Mouse (Mus musculus) inflammation-experienced regulatory T-cells, adult 6 months (primary cell): Measurements from ENCODE around the gene Sympk. TPM values are rescaled to one million over a fixed set of nuclear protein-coding genes. Genes with fewer than 3 reads are reported as not detected.
A peak's percentile ranks its signal among the peaks of the same experiment; 100 is the strongest.

Experiments
- ATAC-seq: one replicate; pipeline ENCODE4 v1.8.0; 2017
- polyA plus RNA-seq, 3 experiments: library from polyadenylated mRNA; unstranded; fragments of 100-300 nt; shearing (Covaris generic); gene quantifications; one replicate each; pipeline ENCODE4 v1.2.1; 2017

Gene Sympk
- polyA plus RNA-seq, 3 experiments from 2014 or later = 8.2 to 12.2 (median 9.2) TPM

- ATAC-seq = no peak
These were observed 16.9 kb upstream of the Sympk start for GRCm38 (mm10) chr7:19007026-19007977.

DNA sequence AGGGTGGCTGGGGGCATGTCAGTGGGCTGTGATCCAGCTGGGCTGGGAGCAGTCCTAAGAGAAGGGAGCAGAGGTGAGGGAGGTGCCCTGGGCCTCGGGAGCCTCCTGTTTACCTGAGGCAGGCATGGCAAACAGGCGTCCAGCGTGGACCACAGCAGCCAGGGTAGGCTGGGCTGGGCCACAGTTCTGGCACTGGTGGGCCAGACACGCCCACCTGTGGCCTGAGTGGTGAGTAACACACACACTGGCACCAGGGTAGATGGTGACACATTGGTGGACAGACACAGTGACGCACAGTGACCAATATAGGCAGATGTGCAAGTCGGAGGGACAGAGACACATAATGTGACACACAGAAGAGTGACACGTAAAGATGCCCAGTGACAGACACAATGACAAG lies 13.6 kb upstream of the Sympk start:
- no peak for ATAC-seq

DNA sequence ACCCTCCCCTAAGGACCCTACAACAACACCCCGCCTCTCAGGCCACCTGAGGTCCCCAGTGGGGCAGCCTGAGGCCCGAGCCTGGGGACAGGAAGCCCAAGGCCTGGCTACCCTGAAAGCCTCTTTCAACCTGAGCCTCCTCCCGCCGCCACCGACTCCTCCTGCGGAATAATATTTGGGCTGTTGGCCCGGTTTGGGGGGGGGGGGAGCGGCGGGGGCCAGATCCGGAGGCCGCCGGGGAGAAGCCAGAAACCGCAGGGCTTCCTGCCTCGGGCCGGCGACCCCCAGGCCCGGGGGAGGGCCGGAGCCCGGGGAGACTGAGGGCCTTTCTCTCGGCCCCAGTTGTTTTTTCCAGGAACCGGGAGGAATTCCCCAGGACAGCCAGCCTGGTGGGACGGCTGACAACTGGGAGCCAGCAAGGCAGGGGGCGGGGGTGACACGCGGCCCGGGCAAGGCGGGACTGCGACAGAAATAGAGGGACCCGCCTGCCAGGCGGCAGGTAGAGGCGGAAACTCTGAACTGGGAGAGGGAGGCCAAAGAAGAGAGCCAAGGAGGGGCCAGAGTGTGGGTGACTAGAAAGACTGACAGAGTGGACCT lies 12.1 kb upstream of the Sympk start:
- ATAC-seq = no peak

- ATAC-seq = no peak
These were observed 11.3 kb upstream of the Sympk start for GRCm38 (mm10) chr7:19012882-19013281.

GRCm38 (mm10) chr7:19014452-19014851 lies 9.7 kb upstream of the Sympk start:
- no peak for ATAC-seq

- no peak for ATAC-seq
These were observed 8.1 kb upstream of the Sympk start for GRCm38 (mm10) chr7:19016042-19016441.

DNA sequence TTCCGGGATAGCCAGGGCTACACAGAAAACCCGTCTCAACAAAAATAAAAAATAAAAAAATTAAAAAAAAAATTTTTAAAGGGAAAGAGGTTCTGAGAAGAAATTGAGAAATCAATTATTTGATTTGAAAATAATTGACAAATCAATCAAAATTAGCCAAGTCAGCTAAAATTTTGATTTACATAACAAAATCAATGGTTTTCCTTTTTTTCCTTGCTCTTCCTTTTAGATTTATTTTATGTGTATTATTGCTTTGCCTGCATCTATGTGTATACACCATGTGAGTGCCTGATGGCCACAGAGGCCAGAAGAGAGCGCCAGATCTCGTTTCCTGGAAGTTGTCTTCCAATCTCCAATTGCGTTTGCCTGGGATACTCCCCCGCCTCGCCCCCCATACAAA lies 6.3 kb upstream of the Sympk start:
- ATAC-seq = no peak

DNA sequence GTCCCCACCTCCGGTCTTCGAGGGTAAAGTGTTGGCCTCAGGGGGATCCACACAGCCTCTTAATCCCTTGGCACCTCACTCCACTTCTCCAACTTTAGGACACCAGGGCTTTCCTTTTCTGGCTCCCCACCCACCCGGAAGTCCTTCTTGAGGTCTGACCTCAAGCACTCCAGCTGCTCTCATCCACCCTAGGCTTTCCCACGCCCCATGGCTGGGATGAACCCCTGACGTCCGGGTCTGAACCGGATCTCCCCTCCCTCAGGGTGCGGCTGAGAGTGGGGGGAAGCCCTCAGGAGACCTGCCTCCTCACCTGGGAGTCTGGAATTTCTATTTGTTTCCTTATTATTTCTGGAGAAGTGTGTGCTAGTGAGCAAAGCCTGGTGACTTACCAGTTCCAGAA lies 3.1 kb upstream of the Sympk start:
- ATAC-seq = no peak

DNA sequence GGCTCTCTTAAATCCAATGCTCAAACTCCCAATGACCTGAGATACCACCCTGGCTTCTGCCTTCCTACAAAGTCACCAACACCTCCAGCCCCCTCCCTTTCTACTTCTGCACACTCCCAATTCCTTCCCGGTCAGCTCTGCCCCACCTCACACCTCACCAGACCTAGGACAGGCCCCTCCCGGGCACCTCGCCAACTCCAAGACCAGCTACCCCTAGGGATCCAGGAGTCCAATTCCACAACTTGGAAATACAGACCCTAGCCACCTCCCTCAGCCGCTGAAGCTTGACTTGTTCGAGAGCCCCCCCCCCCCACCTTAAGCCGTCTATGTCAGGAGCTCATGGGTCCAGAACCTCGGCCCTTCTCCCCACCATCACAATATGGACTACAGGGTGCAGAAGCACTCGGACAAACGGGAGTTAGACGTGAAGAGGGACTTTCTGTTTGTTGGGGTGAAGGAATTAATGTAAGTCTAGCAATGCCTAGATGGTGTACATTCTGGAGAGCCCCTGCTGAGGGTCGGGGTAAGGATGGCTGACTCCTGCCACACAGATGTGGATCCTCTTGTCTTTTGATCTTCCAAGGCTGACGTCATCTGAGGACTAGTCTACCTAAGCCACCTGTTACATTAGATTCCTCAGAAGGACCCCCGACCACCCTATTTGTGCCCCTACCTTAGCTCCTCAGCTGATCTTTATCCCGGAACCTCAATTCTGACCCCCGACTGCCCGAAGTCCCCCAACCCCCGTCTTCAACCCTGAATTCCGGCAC lies 1.8 kb upstream of the Sympk start:
- ATAC-seq = no peak

DNA sequence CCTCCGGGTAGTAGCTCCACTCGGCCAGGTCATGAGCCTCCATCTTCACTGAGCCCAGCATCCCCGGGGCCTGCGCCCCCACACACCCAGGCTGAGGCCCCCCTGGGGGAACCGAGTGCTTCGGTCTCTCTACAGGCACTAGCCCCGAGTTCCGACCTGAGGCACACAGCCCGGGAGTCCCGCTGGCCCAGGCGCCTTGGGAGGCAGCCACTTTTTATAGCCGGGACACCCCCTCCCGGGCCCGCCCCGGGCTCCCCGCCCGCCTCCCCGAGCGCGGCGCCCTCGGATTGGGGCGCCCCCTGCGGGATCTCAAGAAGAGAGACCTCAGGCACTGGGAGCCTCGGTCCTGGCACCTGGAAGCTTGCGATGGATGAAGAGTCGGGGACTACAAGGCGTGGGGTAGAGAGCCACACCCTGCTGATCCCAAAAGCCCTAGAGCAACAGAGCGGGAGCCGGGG lies 791 bp upstream of the Sympk start, which contains the start of gene Foxa3:
Gene Foxa3 (minus strand): TSS at position 182 of the 458 bp plus-strand sequence.
- ATAC-seq = peak; percentile 23

DNA sequence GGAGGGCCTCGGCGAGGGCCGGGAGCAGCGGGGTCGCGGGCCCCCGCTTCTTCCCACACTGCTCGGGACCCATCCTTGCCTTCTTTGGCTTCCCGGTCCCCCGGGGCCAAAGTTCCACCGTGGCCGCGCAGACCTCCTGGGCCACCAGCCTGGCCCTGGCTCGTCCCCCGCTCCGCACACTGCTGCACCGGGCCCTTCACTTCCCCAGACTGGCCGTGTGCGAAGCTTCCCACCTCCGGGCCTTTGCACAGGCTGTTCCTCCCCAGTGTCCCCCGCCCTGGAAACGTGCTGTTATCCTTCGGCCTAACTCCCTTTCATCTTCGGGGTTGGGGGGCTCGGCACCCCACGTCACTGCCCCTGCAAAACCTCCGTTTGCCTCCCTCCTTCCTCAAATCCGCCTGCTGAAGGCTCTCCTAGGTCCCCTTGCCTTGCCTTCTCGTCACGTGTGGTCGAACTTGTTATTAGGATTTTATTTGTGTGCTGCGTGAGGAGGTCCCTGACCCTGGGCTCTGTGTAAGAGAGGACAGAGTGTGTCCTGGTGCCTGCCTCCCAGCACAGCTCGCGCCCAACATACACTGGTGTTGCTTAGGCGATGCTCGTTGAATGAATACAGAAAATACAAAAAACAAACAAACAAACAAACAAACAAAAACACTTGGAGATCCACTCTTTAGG lies 541 bp downstream of the Sympk start:
- ATAC-seq = no peak

- ATAC-seq = no peak
These were observed 3.9 kb downstream of the Sympk start for GRCm38 (mm10) chr7:19028067-19028466.

- ATAC-seq = peak; percentile 66
These were observed 5.0 kb downstream of the Sympk start for GRCm38 (mm10) chr7:19029084-19029653.

DNA sequence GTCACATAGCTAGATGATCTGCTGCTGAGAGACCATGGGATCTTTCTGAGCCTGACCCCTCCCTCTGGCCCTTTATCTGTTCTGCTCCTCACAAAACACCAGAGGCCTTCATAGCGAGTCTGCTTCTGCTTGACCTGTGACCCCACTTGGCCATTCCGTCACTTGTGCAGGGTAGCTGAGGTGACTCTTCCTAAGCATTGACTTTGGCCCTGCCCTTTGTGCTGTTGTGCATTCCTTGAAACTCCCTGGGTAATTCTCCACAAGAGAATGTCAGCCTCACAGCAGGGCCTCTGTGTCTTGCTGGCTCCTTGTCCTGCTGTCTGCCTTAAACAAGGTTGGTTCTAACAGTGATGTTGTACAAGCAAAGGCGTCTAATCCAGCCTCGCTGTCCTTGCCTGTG lies 7.5 kb downstream of the Sympk start:
- ATAC-seq = no peak

DNA sequence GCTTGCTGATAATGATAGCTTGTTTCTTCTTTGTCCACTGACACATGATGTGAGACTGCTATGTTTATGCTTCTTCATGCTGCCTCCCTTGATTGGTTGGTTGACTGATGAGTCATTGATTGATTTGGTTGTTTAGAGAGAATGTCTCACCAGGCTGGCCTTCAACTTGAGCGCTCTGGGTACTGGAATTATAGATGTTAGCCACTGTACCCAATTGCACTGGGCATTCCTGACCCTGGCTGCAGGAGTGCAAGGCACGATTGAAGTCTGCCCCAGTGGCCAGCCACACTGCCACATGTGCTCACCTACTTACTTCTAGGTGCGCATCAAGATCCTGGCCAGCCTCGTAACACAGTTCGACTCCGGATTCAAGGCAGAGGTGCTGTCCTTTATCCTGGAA lies 20.4 kb downstream of the Sympk start:
- ATAC-seq = no peak

DNA sequence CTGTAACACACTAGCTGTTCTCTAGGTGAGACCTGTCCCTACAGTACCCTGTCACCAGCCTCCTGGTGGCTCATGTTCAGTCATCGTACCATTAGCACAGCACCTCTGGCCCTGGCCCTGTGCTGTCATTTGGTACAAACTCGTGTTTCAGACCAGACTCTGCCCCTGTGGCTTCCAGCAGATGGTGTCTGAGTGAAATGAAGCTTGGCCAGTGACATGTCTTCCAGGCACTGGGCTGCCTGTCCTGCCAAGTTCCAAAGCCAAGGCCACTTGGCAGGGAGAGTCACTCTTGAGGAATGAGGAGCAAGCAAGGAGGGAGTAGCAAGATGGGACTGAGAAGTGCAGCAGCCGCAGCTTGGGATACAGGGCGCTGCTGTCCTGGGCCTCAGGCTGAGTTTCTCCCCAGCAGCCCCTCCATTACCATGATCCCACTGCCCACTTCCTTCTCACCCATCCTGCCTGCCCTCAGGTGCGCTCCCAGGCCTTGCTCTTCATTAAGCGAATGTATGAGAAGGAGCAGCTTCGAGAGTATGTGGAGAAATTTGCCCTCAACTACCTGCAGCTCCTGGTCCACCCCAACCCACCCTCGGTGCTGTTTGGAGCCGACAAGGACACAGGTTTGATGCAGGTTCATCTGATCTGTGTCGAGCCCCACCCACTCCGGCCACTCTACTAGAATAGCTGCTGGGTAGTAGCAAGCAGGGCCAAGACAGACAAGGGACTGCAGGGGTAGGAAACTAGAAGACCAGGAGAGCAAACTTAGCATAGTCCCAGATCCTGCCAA lies 22.3 kb downstream of the Sympk start:
- ATAC-seq = no peak

DNA sequence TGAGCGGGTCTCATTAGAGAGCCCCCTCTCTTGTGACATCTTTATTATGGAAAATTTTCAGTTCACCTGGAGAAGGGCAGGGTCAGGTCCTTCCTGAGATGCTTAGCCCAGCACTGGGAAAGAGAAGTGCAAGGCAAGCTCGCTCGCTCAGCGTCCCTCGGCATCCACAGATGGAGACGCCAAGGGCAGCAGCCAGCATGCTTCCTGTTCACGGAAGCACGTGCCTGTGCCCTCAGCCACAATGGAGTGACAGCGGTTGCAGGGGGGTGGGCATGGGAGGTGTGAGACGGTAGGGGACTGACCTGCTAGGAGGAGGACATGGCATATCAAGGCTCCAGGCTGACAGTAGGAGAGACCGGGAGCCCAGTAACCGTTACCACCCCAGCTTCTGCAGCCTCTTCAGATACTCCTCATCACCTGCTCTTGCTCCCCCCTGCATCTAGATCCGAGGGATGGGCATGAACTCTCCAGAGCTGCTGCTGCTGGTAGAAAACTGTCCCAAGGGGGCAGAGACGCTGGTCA lies 23.9 kb downstream of the Sympk start:
- no peak for ATAC-seq

DNA sequence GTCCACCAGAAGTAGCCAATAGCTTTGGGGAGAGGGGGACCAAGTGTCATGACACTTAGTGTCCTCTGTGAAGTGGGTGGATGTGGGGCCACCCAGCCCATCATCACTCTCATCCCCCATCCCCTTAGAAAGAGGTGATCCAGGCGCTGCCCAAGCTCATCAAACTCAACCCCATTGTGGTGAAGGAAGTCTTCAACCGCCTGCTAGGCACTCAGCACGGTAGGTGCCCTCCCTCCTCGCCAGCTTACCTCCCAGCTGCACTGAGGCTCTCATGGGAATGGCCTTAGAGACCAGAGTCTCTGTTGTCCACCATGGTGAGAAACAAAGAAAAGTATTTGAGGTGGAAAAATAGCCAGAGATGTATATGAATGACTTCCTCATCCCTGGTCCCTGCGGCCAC lies 25.1 kb downstream of the Sympk start:
- ATAC-seq = no peak

DNA sequence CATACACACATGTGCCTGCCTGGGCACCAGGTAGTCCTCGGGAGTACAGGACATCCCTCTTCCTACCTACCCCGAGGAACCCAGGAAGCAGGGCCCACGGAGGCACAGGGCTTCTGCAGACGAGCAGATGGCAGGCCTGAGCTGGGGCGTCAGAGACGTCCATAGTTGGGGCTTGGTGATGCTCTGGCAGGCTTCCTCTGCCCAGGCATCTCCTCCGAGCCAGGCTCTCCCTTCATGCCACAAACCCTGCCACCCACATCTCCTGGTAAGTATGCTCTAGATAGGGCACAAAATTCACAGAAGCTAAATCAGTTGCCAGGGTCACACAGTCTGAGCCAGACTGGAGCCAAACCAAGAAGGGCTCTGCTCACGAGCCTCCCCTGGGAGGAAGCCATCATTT lies 26.0 kb downstream of the Sympk start:
- no peak for ATAC-seq

- ATAC-seq = no peak
These were observed 27.0 kb downstream of the Sympk start for GRCm38 (mm10) chr7:19051161-19051560.
